Mouse (Mus musculus): Measurements from ENCODE around the gene Itga3.

DNA sequence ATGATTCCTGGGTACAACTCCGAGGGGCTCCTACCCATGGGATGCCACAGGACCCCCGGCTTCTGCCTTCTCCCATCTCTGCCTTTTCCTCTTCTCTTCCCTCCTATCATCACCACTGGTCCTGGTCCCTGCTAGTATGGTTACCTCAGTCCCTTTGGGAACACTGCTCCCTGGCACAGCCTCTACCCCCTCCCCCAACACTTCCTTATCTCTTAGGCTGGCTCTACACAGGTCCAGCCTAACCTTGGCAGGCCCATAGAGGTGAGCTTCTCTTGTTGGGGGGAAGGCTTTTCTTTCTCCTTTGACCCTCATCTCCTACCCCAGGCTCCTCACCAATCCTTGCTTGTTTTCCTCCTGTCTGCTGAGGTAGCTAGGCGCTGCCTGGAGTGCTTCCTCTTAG, 61.1 kb downstream of the Itga3 start:
- no peak for TF ChIP-seq CTCF (IDR thresholded peaks at IDR 0.05; ENCODE audit: low read depth, low read length)
- no peak for TF ChIP-seq POLR2A (IDR thresholded peaks at IDR 0.05; ENCODE audit: borderline replicate concordance, low read depth, low read length)

All from bone marrow macrophage, adult 2 months (primary cell).